Mouse (Mus musculus) midbrain, embryonic 14.5 days (tissue): Measurements from ENCODE around the gene Cd83. TPM values are rescaled to one million over a fixed set of nuclear protein-coding genes. Genes with fewer than 3 reads are reported as not detected.

ENCODE experiments used
- ATAC-seq: fragments of 200-750 bp; cut with Nextera tagmentation; 2 replicates; pipeline ENCODE4 v1.8.0; 2017; ENCODE audit warnings: moderate number of reproducible peaks, moderate library complexity; ENCODE audit not compliant: low FRiP score, low TSS enrichment
- DNase-seq: peaks from one replicate; pipeline ENCODE4 v3.0.0-alpha.2; 2015
- H3K27ac ChIP-seq: fragments of 300-500 bp; sonication (generic); replicated peaks from 2 replicates; pipeline ENCODE4 v1.5.1; 2014; ENCODE audit warnings: mild to moderate bottlenecking, low read depth, low read length, moderate library complexity
- H3K27me3 ChIP-seq: fragments of 300-500 bp; sonication (generic); 2 replicates; pipeline ENCODE4 v1.6.1; 2014; ENCODE audit warnings: low read length, control low read depth, mixed read lengths; ENCODE audit not compliant: control insufficient read depth, insufficient read depth
- H3K36me3 ChIP-seq: fragments of 300-500 bp; sonication (generic); 2 replicates; pipeline ENCODE4 v1.6.1; 2014; ENCODE audit warnings: low read length, control low read depth; ENCODE audit not compliant: control insufficient read depth, insufficient read depth
- H3K4me1 ChIP-seq: fragments of 300-500 bp; sonication (generic); 2 replicates; pipeline ENCODE4 v1.6.1; 2014; ENCODE audit warnings: mild to moderate bottlenecking, antibody characterized with exemption, low read length, control low read depth; ENCODE audit not compliant: control insufficient read depth, insufficient read depth
- H3K4me2 ChIP-seq: fragments of 300-500 bp; sonication (generic); 2 replicates; pipeline ENCODE4 v1.6.1; 2014; ENCODE audit warnings: mild to moderate bottlenecking, low read length, moderate library complexity
- H3K4me3 ChIP-seq: fragments of 300-500 bp; sonication (generic); replicated peaks from 2 replicates; pipeline ENCODE4 v1.5.1; 2014; ENCODE audit warnings: low read depth, low read length
- H3K9ac ChIP-seq: fragments of 300-500 bp; sonication (generic); replicated peaks from 2 replicates; pipeline ENCODE4 v1.6.1; 2014; ENCODE audit warnings: mild to moderate bottlenecking, low read length, moderate library complexity
- H3K9me3 ChIP-seq: fragments of 300-500 bp; sonication (generic); 2 replicates; pipeline ENCODE4 v1.6.1; 2016; ENCODE audit warnings: low read length, control low read depth, mixed read lengths; ENCODE audit not compliant: control insufficient read depth
- WGBS: fragments of 180-500 bp; shearing (Covaris S2); extraction: QIAGEN DNeasy Blood & Tissue Kit; methylation state at CpG from one replicate; pipeline ENCODE4 v1.1.7; 2014; 5-methylcytosine and 5-hydroxymethylcytosine counted together
- polyA plus RNA-seq: library from polyadenylated mRNA; unstranded; fragments of >200 nt; fragmentation: Nextera tagmentation; extraction: Ambion mirVana; gene quantifications from 2 replicates; pipeline ENCODE4 v1.2.1, GENCODE M21; 2014

Gene Cd83
- polyA plus RNA-seq, 1 experiment from 2014 or later = 17.4 TPM

- Histone ChIP-seq H3K4me3 (no peak overlapping the region), H3K4me1 (0 out of 2 replicates have a peak, but pooled peaks cover 3% of the 10 kb centered on the region), H3K27ac (no peak overlapping the region), H3K4me2 (no peak overlapping the region), H3K36me3 (no peaks in the 10 kb centered on the region), H3K27me3 (no peaks in the 10 kb centered on the region), H3K9ac (no peak overlapping the region), H3K9me3 (no peaks in the 10 kb centered on the region)
- ATAC-seq = no peak
- no peak for DNase-seq
- WGBS = 59% methylated on average over 9 of the region's 9 CpGs
Measured at GRCm38 (mm10) chr13:43753652-43754051, 30.9 kb upstream of the Cd83 start.

GRCm38 (mm10) chr13:43754455-43755128 lies 30.0 kb upstream of the Cd83 start:
- Histone ChIP-seq H3K4me3 (no peak overlapping the region), H3K4me1 (0 out of 2 replicates have a peak, but pooled peaks cover 3% of the 10 kb centered on the region), H3K9ac (no peak overlapping the region), H3K27ac (no peak overlapping the region), H3K9me3 (no peaks in the 10 kb centered on the region), H3K36me3 (no peaks in the 10 kb centered on the region), H3K4me2 (no peak overlapping the region), H3K27me3 (no peaks in the 10 kb centered on the region)
- no peak for ATAC-seq
- DNase-seq = no peak
- 100% methylated on average over 3 of the region's 3 CpGs for WGBS

- no peak overlapping the region for H3K9ac ChIP-seq
- 76% methylated on average over 7 of the region's 7 CpGs for WGBS
- no peaks in the 10 kb centered on the region for H3K36me3 ChIP-seq
- DNase-seq = no peak
- H3K4me3 ChIP-seq = no peak overlapping the region
- 0 out of 2 replicates have a peak, but pooled peaks cover 3% of the 10 kb centered on the region for H3K4me1 ChIP-seq
- H3K4me2 ChIP-seq = no peak overlapping the region
- no peak overlapping the region for H3K27ac ChIP-seq
- no peak for ATAC-seq
- H3K9me3 ChIP-seq = no peaks in the 10 kb centered on the region
- H3K27me3 ChIP-seq = no peaks in the 10 kb centered on the region
Measured at GRCm38 (mm10) chr13:43755573-43755972, 29.0 kb upstream of the Cd83 start.

- no peaks in the 10 kb centered on the region for H3K36me3 ChIP-seq
- H3K27me3 ChIP-seq = no peaks in the 10 kb centered on the region
- WGBS = 92% methylated on average over 12 of the region's 12 CpGs
- DNase-seq (no peak), ATAC-seq (no peak)
- no peak overlapping the region for H3K4me2 ChIP-seq
- H3K9ac ChIP-seq = no peak overlapping the region
- no peak overlapping the region for H3K27ac ChIP-seq
- H3K4me3 ChIP-seq = no peak overlapping the region
- no peaks in the 10 kb centered on the region for H3K4me1 ChIP-seq
- H3K9me3 ChIP-seq = no peaks in the 10 kb centered on the region
Measured at GRCm38 (mm10) chr13:43761156-43761855, 23.3 kb upstream of the Cd83 start.

- H3K4me1 ChIP-seq = no peaks in the 10 kb centered on the region
- H3K4me2 ChIP-seq = no peak overlapping the region
- H3K36me3 ChIP-seq = no peaks in the 10 kb centered on the region
- no peak overlapping the region for H3K4me3 ChIP-seq
- no peak overlapping the region for H3K27ac ChIP-seq
- H3K27me3 ChIP-seq = no peaks in the 10 kb centered on the region
- WGBS = 88% methylated on average over 9 of the region's 9 CpGs
- H3K9me3 ChIP-seq = no peaks in the 10 kb centered on the region
- DNase-seq = no peak
- ATAC-seq = no peak
- no peak overlapping the region for H3K9ac ChIP-seq
Measured at GRCm38 (mm10) chr13:43762901-43763300, 21.7 kb upstream of the Cd83 start.

GRCm38 (mm10) chr13:43763301-43763994 lies 21.1 kb upstream of the Cd83 start:
- Histone ChIP-seq H3K36me3 (no peaks in the 10 kb centered on the region), H3K9me3 (no peaks in the 10 kb centered on the region), H3K4me3 (no peak overlapping the region), H3K4me1 (no peaks in the 10 kb centered on the region), H3K27me3 (no peaks in the 10 kb centered on the region), H3K27ac (no peak overlapping the region), H3K9ac (no peak overlapping the region), H3K4me2 (no peak overlapping the region)
- ATAC-seq = no peak
- no peak for DNase-seq
- WGBS = 90% methylated on average over 12 of the region's 12 CpGs

GRCm38 (mm10) chr13:43763995-43764579 lies 20.5 kb upstream of the Cd83 start:
- H3K36me3 ChIP-seq = no peaks in the 10 kb centered on the region
- WGBS = 87% methylated on average over 8 of the region's 8 CpGs
- H3K4me2 ChIP-seq = no peak overlapping the region
- no peaks in the 10 kb centered on the region for H3K27me3 ChIP-seq
- no peaks in the 10 kb centered on the region for H3K4me1 ChIP-seq
- ATAC-seq (no peak), DNase-seq (peak; percentile 48)
- no peak overlapping the region for H3K27ac ChIP-seq
- no peak overlapping the region for H3K4me3 ChIP-seq
- no peaks in the 10 kb centered on the region for H3K9me3 ChIP-seq
- no peak overlapping the region for H3K9ac ChIP-seq

GRCm38 (mm10) chr13:43765293-43765814 lies 19.2 kb upstream of the Cd83 start:
- Histone ChIP-seq H3K36me3 (no peaks in the 10 kb centered on the region), H3K4me2 (no peak overlapping the region), H3K9me3 (no peaks in the 10 kb centered on the region), H3K4me1 (no peaks in the 10 kb centered on the region), H3K4me3 (no peak overlapping the region), H3K27ac (no peak overlapping the region), H3K9ac (no peak overlapping the region), H3K27me3 (no peaks in the 10 kb centered on the region)
- 76% methylated on average over 11 of the region's 11 CpGs for WGBS
- ATAC-seq = no peak
- DNase-seq = no peak
